Mouse (Mus musculus): ENCODE measurements at regions not wholly inside any gene's neighbourhood (a gene's known extent, or its start where the extent isn't known, plus 50 kb on each side); places are given as distances from the start of the nearest gene placed in this dataset.

DNA sequence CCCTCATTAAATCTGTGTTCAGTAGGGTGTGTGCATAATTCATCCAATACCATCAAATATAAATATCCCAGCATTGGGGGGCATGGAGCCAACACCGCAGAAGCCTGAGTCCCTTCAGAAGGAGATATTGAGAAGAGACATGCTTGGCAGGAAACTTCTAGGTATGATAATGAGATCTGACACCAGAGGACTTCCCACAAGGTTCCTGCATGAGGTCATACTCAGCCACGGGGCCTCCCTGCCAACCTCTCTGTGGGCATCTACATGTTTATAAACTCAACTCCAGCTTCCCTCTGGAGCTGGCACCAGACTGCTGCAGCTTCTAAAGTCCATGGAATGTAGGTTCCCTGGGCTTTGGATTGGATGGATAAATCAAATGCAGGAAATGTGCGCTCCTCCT, 587.4 kb upstream of the Kdm8 start:
- DNase-seq (ENCODE audit: low spot score) (no peak), ATAC-seq (ENCODE audit: insufficient read depth, low FRiP score, low TSS enrichment) (no peak)
- Histone ChIP-seq H3K9ac (ENCODE audit: low read length) (no peak overlapping the region), H3K4me3 (ENCODE audit: low read depth, low read length) (no peak overlapping the region), H3K36me3 (ENCODE audit: control insufficient read depth, insufficient read depth, low read length) (no peaks in the 10 kb centered on the region), H3K27ac (ENCODE audit: low read depth, low read length) (no peak overlapping the region), H3K4me1 (ENCODE audit: control insufficient read depth, insufficient read depth, low read length) (no peaks in the 10 kb centered on the region), H3K9me3 (ENCODE audit: control insufficient read depth, low read length) (no peaks in the 10 kb centered on the region), H3K4me2 (ENCODE audit: low read depth) (no peak overlapping the region), H3K27me3 (ENCODE audit: control insufficient read depth, insufficient read depth, low read length) (no peaks in the 10 kb centered on the region)
- WGBS: 88% methylated on average over 3 of the region's 3 CpGs

DNA sequence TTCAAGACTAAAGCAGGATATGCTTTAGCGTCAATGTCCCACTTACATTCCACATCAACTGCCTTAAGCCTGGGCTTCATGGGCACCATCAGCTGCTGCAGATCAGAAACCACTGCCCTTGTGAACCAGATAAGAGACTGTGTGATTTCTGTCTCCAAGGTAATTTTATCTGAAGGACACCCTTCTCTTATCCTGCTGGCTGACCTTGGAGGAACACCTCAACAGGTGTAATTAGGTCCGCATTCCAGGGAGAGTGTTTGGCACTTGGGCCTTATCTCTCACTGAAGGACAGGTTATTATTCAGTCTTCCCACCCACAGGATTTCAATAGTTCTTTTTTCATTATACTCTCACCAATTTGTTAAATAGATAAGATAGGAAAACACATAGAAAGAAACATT, 583.1 kb upstream of the Kdm8 start:
- Histone ChIP-seq H3K9ac (ENCODE audit: low read length) (no peak overlapping the region), H3K27me3 (ENCODE audit: control insufficient read depth, insufficient read depth, low read length) (no peaks in the 10 kb centered on the region), H3K27ac (ENCODE audit: low read depth, low read length) (no peak overlapping the region), H3K4me1 (ENCODE audit: control insufficient read depth, insufficient read depth, low read length) (no peaks in the 10 kb centered on the region), H3K36me3 (ENCODE audit: control insufficient read depth, insufficient read depth, low read length) (no peaks in the 10 kb centered on the region), H3K9me3 (ENCODE audit: control insufficient read depth, low read length) (no peaks in the 10 kb centered on the region), H3K4me2 (ENCODE audit: low read depth) (no peak overlapping the region), H3K4me3 (ENCODE audit: low read depth, low read length) (no peak overlapping the region)
- DNase-seq (ENCODE audit: low spot score) (no peak), ATAC-seq (ENCODE audit: insufficient read depth, low FRiP score, low TSS enrichment) (no peak)
- WGBS: 93% methylated on average over 2 of the region's 2 CpGs

DNA sequence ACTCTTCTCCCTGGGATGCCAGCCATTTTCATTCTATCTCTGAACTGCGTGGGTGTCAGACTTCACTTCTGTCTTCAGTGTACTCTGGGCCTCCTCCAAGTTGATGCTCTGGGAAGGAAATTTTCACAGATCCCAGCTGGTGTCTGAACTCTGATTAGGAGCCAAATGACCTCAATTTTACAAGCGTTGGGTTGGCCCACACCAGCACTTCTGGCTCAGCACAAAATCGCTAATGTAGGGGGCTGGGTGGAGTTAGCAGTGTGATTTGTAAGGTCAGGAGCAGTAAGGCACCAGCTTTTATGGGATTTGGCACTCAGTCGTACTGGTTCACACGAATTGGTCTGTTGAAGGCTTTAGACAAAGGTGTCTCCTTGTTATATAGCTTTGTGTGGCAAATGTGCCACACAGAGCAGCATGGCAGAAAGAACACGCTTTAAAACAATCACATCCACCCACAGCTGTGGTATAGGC, 576.3 kb upstream of the Kdm8 start:
- Histone ChIP-seq H3K4me1 (ENCODE audit: control insufficient read depth, insufficient read depth, low read length) (no peaks in the 10 kb centered on the region), H3K4me3 (ENCODE audit: low read depth, low read length) (no peak overlapping the region), H3K9me3 (ENCODE audit: control insufficient read depth, low read length) (no peaks in the 10 kb centered on the region), H3K4me2 (ENCODE audit: low read depth) (no peak overlapping the region), H3K9ac (ENCODE audit: low read length) (no peak overlapping the region), H3K27ac (ENCODE audit: low read depth, low read length) (no peak overlapping the region), H3K27me3 (ENCODE audit: control insufficient read depth, insufficient read depth, low read length) (no peaks in the 10 kb centered on the region), H3K36me3 (ENCODE audit: control insufficient read depth, insufficient read depth, low read length) (no peaks in the 10 kb centered on the region)
- WGBS: 39% methylated on average over 6 of the region's 6 CpGs
- no peak for DNase-seq (ENCODE audit: low spot score)
- no peak for ATAC-seq (ENCODE audit: insufficient read depth, low FRiP score, low TSS enrichment)

DNA sequence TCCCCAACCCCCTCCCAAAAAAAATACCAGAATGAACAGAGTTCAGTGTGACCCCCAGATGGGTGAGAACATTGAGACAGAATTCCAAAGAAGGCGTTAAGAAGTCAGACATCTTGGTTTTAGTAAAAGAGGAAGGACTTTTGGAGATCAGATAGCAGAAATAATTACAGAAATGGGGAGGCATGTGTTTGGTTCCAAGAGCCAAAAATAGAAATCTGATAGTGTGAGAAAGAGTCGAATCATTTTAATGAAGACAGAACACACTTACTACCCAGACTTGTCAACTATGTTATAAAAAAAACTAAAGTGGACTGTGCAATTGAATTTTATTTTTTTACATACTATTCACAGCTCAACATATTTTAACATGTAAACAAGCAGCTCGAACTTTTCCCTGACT, 575.9 kb upstream of the Kdm8 start:
- Histone ChIP-seq H3K4me2 (ENCODE audit: low read depth) (no peak overlapping the region), H3K27me3 (ENCODE audit: control insufficient read depth, insufficient read depth, low read length) (no peaks in the 10 kb centered on the region), H3K4me1 (ENCODE audit: control insufficient read depth, insufficient read depth, low read length) (no peaks in the 10 kb centered on the region), H3K9me3 (ENCODE audit: control insufficient read depth, low read length) (no peaks in the 10 kb centered on the region), H3K27ac (ENCODE audit: low read depth, low read length) (no peak overlapping the region), H3K9ac (ENCODE audit: low read length) (no peak overlapping the region), H3K36me3 (ENCODE audit: control insufficient read depth, insufficient read depth, low read length) (no peaks in the 10 kb centered on the region), H3K4me3 (ENCODE audit: low read depth, low read length) (no peak overlapping the region)
- 79% methylated on average over 3 of the region's 3 CpGs for WGBS
- no peak for DNase-seq (ENCODE audit: low spot score)
- ATAC-seq (ENCODE audit: insufficient read depth, low FRiP score, low TSS enrichment): no peak

DNA sequence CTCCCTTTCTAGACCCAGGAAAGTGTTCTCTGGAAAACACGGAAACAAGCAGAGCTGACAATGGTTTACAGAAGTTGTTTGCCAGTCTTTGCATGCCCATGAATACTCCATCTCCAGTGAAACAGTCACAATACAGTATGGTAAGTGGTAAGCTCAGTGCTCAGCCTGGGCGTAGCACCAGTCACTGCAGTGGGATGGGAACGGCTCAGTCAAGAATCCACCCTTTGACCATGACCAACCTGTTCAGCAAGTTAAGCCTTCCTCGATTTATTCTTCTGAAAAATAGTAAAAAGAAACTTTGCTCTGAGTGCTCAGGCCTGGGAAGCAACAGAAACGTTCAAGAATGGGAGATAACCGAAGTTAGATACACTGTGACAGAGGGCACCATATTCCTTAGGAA, 563.7 kb upstream of the Kdm8 start:
- Histone ChIP-seq H3K9me3 (ENCODE audit: control insufficient read depth, low read length) (no peaks in the 10 kb centered on the region), H3K36me3 (ENCODE audit: control insufficient read depth, insufficient read depth, low read length) (no peaks in the 10 kb centered on the region), H3K4me3 (ENCODE audit: low read depth, low read length) (no peak overlapping the region), H3K4me2 (ENCODE audit: low read depth) (no peak overlapping the region), H3K9ac (ENCODE audit: low read length) (no peak overlapping the region), H3K4me1 (ENCODE audit: control insufficient read depth, insufficient read depth, low read length) (no peaks in the 10 kb centered on the region), H3K27me3 (ENCODE audit: control insufficient read depth, insufficient read depth, low read length) (no peaks in the 10 kb centered on the region), H3K27ac (ENCODE audit: low read depth, low read length) (no peak overlapping the region)
- ATAC-seq (ENCODE audit: insufficient read depth, low FRiP score, low TSS enrichment): no peak
- 88% methylated on average over 6 of the region's 6 CpGs for WGBS
- no peak for DNase-seq (ENCODE audit: low spot score)

DNA sequence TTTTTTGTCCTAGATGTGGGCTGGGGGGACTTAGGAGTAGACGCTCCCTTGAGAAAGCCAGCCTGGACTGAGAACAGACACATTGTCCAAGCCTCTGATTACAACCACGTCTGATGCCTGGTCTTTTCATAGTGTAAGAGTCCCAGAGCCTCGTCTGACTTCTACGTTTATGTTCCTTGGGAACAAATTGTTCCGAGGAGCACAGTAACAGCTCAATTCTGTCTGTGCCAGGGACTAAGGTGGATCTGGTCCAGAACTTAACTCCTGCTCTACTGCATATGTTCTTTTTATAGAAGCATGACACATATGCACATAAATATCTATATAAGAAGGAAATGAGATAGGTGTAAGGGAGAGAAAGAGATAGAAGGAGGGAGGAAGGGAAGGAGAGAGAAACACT, 537.2 kb upstream of the Kdm8 start:
- no peak overlapping the region for H3K4me3 ChIP-seq (ENCODE audit: low read depth, low read length)
- no peaks in the 10 kb centered on the region for H3K27me3 ChIP-seq (ENCODE audit: control insufficient read depth, insufficient read depth, low read length)
- H3K4me1 ChIP-seq (ENCODE audit: control insufficient read depth, insufficient read depth, low read length): no peaks in the 10 kb centered on the region
- no peaks in the 10 kb centered on the region for H3K9me3 ChIP-seq (ENCODE audit: control insufficient read depth, low read length)
- no peak overlapping the region for H3K27ac ChIP-seq (ENCODE audit: low read depth, low read length)
- no peak overlapping the region for H3K9ac ChIP-seq (ENCODE audit: low read length)
- ATAC-seq (ENCODE audit: insufficient read depth, low FRiP score, low TSS enrichment) (no peak), DNase-seq (ENCODE audit: low spot score) (no peak)
- H3K4me2 ChIP-seq (ENCODE audit: low read depth): no peak overlapping the region
- H3K36me3 ChIP-seq (ENCODE audit: control insufficient read depth, insufficient read depth, low read length): no peaks in the 10 kb centered on the region
- 81% methylated on average over 5 of the region's 5 CpGs for WGBS

DNA sequence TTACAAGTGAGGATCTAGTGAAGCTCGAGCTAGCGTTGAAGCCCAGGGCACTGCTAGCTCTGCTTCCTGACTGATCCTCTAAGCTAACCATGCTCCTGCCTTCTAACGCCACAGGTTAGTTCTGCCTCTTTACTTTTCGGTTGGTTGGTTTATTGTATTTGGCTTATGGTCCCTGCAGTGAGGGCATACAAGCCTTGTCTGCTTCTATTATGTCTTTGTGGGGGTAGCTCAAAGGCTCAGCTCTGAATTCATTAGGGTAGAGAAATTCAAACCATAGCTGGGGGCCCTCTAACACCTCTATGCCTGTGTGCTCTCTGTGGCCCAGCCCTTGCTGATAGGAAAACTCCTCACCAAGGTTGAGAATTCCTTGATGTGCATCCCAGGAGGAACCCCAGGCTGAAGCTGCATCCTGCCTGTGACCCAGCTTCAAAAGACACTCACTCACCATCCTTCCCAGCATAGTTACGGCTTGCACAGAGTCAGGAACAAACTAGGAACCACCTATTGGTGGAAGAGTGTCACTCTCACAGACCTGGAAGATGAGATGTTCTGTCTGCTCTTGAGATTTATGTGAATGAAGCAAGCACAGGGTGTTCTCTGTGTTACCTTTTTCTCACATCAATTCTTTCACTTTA, 536.7 kb upstream of the Kdm8 start:
- H3K4me2 ChIP-seq (ENCODE audit: low read depth): no peak overlapping the region

DNA sequence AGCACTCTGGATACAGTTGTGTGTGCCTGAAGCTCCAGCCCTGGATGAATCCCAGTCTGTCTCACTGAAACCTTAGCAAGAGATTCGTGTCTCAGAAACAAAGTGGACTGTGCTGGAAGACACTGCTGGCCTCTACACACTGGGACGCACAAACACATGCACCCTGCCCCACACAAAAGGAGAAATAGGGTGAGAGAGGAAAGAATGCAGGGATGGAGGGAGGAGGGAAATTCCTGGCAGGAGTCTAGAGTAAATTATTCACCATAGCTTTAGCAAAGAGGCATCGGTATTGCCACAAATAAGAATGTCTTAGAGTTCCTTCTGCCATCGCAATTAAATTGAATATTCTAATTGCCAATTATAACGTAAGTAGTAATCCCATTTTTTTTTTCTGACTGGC, 530.4 kb upstream of the Kdm8 start:
- WGBS: 78% methylated on average over 5 of the region's 5 CpGs
- H3K4me3 ChIP-seq (ENCODE audit: low read depth, low read length): no peak overlapping the region
- no peaks in the 10 kb centered on the region for H3K27me3 ChIP-seq (ENCODE audit: control insufficient read depth, insufficient read depth, low read length)
- H3K4me1 ChIP-seq (ENCODE audit: control insufficient read depth, insufficient read depth, low read length): no peaks in the 10 kb centered on the region
- no peak overlapping the region for H3K4me2 ChIP-seq (ENCODE audit: low read depth)
- DNase-seq (ENCODE audit: low spot score) (no peak), ATAC-seq (ENCODE audit: insufficient read depth, low FRiP score, low TSS enrichment) (no peak)
- no peak overlapping the region for H3K27ac ChIP-seq (ENCODE audit: low read depth, low read length)
- H3K36me3 ChIP-seq (ENCODE audit: control insufficient read depth, insufficient read depth, low read length): no peaks in the 10 kb centered on the region
- no peaks in the 10 kb centered on the region for H3K9me3 ChIP-seq (ENCODE audit: control insufficient read depth, low read length)
- H3K9ac ChIP-seq (ENCODE audit: low read length): no peak overlapping the region

More for the DNA sequence above, 536.7 kb upstream of the Kdm8 start:
- Histone ChIP-seq H3K4me3 (ENCODE audit: low read depth, low read length) (no peak overlapping the region), H3K4me1 (ENCODE audit: control insufficient read depth, insufficient read depth, low read length) (no peaks in the 10 kb centered on the region), H3K36me3 (ENCODE audit: control insufficient read depth, insufficient read depth, low read length) (no peaks in the 10 kb centered on the region), H3K27me3 (ENCODE audit: control insufficient read depth, insufficient read depth, low read length) (no peaks in the 10 kb centered on the region), H3K9ac (ENCODE audit: low read length) (no peak overlapping the region), H3K9me3 (ENCODE audit: control insufficient read depth, low read length) (no peaks in the 10 kb centered on the region), H3K27ac (ENCODE audit: low read depth, low read length) (no peak overlapping the region)
- DNase-seq (ENCODE audit: low spot score) (no peak), ATAC-seq (ENCODE audit: insufficient read depth, low FRiP score, low TSS enrichment) (no peak)
- WGBS: 59% methylated on average over 5 of the region's 5 CpGs

DNA sequence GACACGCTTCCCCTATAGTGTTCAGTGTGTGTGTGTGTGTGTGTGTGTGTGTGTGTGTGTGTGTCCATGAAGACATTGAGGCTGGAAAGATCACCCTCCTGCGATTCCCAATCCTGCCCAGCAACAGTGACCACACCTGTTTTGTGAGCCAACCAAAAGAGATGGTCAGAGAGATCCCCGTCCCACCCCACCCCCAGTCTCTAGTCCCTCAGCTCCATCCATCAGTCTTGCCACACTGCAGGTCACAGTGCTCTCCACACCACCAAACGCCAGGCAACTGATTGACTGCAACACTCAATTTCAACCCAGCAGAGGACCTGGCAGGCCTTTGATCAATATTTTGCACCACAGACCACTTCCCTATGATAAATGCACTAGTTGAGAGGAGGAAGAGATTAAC, 530.0 kb upstream of the Kdm8 start:
- Histone ChIP-seq H3K27ac (ENCODE audit: low read depth, low read length) (no peak overlapping the region), H3K9me3 (ENCODE audit: control insufficient read depth, low read length) (no peaks in the 10 kb centered on the region), H3K27me3 (ENCODE audit: control insufficient read depth, insufficient read depth, low read length) (no peaks in the 10 kb centered on the region), H3K4me3 (ENCODE audit: low read depth, low read length) (no peak overlapping the region), H3K9ac (ENCODE audit: low read length) (no peak overlapping the region), H3K4me1 (ENCODE audit: control insufficient read depth, insufficient read depth, low read length) (no peaks in the 10 kb centered on the region), H3K4me2 (ENCODE audit: low read depth) (no peak overlapping the region), H3K36me3 (ENCODE audit: control insufficient read depth, insufficient read depth, low read length) (no peaks in the 10 kb centered on the region)
- WGBS: 61% methylated on average over 4 of the region's 4 CpGs
- ATAC-seq (ENCODE audit: insufficient read depth, low FRiP score, low TSS enrichment) (no peak), DNase-seq (ENCODE audit: low spot score) (no peak)
